Mouse (Mus musculus): ENCODE measurements around the gene Arhgap33.

- TF ChIP-seq CTCF (IDR thresholded peaks at IDR 0.05; ENCODE audit: borderline replicate concordance, extremely low read depth, insufficient read depth, insufficient read length), result peak; percentile 33; the same call in 1 of the 2 replicates
- no peak for TF ChIP-seq POLR2A (IDR thresholded peaks at IDR 0.05; ENCODE audit: borderline replicate concordance, extremely low read depth, insufficient read depth, insufficient read length, poor library complexity, severe bottlenecking)
These were observed 43.9 kb downstream of the Arhgap33 start for GRCm38 (mm10) chr7:30490957-30491307.
